Mouse (Mus musculus) testis, adult 2 months (tissue): ENCODE results near the gene Eaf1.

ENCODE experiments used
- CTCF ChIP-seq: fragments of 200-500 bp; IDR thresholded peaks from 2 replicates; pipeline ENCODE4 v1.5.1; 2012; ENCODE audit warnings: low read depth, mild to moderate bottlenecking, inconsistent platforms, low read length, moderate library complexity; ENCODE audit not compliant: control insufficient read depth, insufficient read depth, insufficient replicate concordance
- POLR2A ChIP-seq: fragments of 200-500 bp; IDR thresholded peaks from 2 replicates; pipeline ENCODE4 v1.6.1; 2012; ENCODE audit warnings: low read depth, mild to moderate bottlenecking, inconsistent platforms, low read length, moderate library complexity; ENCODE audit not compliant: control insufficient read depth

DNA sequence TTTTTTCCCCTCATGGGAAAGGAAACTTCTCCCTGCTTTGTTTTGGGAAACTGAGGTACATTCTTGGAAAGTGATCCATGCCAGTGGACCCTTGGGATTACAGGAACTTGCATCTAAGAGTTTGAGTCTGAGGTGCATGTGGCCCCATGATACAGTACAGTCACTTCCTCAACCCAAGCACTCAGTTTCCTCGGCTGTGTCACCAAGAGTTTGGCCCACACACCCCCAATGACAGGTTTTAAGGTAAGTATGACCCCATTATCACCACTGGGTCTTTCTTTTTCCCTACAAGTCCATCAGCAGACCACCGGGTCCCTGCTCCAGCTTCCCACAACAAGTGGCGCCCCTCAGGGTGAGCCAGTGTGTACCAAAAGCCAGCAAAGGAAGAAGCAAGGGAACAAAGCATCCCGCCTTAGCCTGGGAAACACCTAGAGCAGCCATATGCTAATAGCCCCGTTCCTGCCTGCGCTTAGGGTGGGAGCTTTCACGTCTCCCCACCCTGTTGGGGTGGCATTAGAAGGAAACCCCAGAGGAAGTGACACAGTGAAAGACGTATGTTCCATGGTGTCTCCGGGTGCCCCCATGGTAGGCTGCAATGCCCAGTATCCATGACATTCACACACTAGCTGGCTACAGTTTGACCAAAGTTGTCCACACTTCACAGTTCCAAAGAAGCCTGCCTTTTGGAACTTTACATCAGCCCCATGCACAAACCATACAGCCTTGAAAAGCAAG is 62.5 kb downstream of the Eaf1 start:
- no peak for TF ChIP-seq POLR2A
- no peak for TF ChIP-seq CTCF
